Mouse (Mus musculus) myocyte (in vitro differentiated cells): Measurements from ENCODE around the gene Sh3gl2.

ENCODE experiments used
- CEBPB ChIP-seq: IDR thresholded peaks from 2 replicates; pipeline ENCODE4 v1.6.1; 2011; ENCODE audit warnings: mild to moderate bottlenecking, moderate library complexity; ENCODE audit not compliant: poor library complexity, insufficient read depth, severe bottlenecking
- E2F4 ChIP-seq: IDR thresholded peaks from one replicate; pipeline ENCODE4 v1.6.1; 2011; ENCODE audit warnings: mild to moderate bottlenecking, control low read depth, moderate library complexity; ENCODE audit not compliant: insufficient read depth
- MAX ChIP-seq: IDR thresholded peaks from one replicate; pipeline ENCODE4 v1.6.1; 2011; ENCODE audit warnings: low read depth, mild to moderate bottlenecking, control low read depth
- MYOD1 ChIP-seq, 3 experiments: IDR thresholded peaks; one replicate each; pipeline ENCODE4 v1.6.1; 2011; ENCODE audit warnings: control low read depth in 2 of 3, low read depth in 2 of 3, mild to moderate bottlenecking in 2 of 3, moderate library complexity in 1 of 3; ENCODE audit not compliant: insufficient read length in 2 of 3, control insufficient read depth in 1 of 3
- MYOG ChIP-seq, 3 experiments: IDR thresholded peaks; one replicate each; pipeline ENCODE4 v1.6.1; 2011; ENCODE audit warnings: control low read depth in 2 of 3, low read depth in 2 of 3, mild to moderate bottlenecking in 2 of 3; ENCODE audit not compliant: insufficient read length in 2 of 3, control insufficient read depth in 1 of 3, insufficient read depth in 1 of 3
- POLR2A ChIP-seq: IDR thresholded peaks from one replicate; pipeline ENCODE4 v1.6.1; 2011; ENCODE audit warnings: low read depth, mild to moderate bottlenecking, control low read depth, moderate library complexity; ENCODE audit not compliant: insufficient read length
- POLR2AphosphoS2 ChIP-seq: IDR thresholded peaks from one replicate; pipeline ENCODE4 v1.6.1; 2011; ENCODE audit warnings: low read depth, control low read depth; ENCODE audit not compliant: insufficient read length
- TCF12 ChIP-seq: IDR thresholded peaks from one replicate; pipeline ENCODE4 v1.6.1; 2011; ENCODE audit warnings: mild to moderate bottlenecking, control low read depth; ENCODE audit not compliant: poor library complexity, insufficient read depth, severe bottlenecking
- TCF3 ChIP-seq: IDR thresholded peaks from one replicate; pipeline ENCODE4 v1.6.1; 2011; ENCODE audit warnings: low read depth, control low read depth; ENCODE audit not compliant: insufficient read length
- USF1 ChIP-seq: IDR thresholded peaks from one replicate; pipeline ENCODE4 v1.6.1; 2011; ENCODE audit warnings: low read depth, mild to moderate bottlenecking, control low read depth, moderate library complexity

DNA sequence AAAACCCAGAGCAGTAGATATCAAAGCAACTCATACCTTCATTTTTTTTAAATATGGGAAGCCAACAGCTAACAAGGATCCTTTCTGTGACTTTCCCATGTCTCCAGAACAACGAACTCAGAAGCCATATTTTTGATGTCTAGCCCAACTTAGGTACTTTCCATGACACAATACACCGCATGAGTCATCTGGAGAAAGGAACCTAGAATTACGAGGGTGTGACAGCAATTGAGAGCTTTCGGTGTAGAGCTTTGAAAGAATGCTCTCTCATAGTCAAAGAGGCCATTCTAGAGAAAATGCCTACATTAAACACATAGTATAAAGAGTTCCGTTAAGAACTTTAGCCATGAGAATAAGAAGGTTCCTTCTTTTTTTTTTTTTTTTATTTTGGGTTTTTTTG lies 413.8 kb downstream of the Sh3gl2 start:
- TF ChIP-seq POLR2AphosphoS2 (no peak), POLR2A (no peak), TCF3 (no peak), CEBPB (no peak), MYOD1 (IDR thresholded peaks at IDR 0.05; ENCODE audit: control insufficient read depth in 1 of 3, insufficient read length in 2 of 3, low read depth in 2 of 3) (no peak), TCF12 (no peak), USF1 (no peak), MAX (no peak), MYOG (IDR thresholded peaks at IDR 0.05; ENCODE audit: control insufficient read depth in 1 of 3, insufficient read depth in 1 of 3, insufficient read length in 2 of 3, low read depth in 2 of 3) (no peak), E2F4 (no peak)
